Mouse (Mus musculus) CD8-positive naive resting alpha-beta T cell, adult 57 days (primary cell): ENCODE data around the gene Gm30302. TPM values are rescaled to one million over a fixed set of nuclear protein-coding genes. Genes with fewer than 3 reads are reported as not detected.

Experiments
- total RNA-seq: library from RNA; stranded (reverse); gene quantifications from one replicate; pipeline ENCODE4 v1.2.4, GENCODE M21; 2023

Gene Gm30302
- not detected for total RNA-seq

DNA sequence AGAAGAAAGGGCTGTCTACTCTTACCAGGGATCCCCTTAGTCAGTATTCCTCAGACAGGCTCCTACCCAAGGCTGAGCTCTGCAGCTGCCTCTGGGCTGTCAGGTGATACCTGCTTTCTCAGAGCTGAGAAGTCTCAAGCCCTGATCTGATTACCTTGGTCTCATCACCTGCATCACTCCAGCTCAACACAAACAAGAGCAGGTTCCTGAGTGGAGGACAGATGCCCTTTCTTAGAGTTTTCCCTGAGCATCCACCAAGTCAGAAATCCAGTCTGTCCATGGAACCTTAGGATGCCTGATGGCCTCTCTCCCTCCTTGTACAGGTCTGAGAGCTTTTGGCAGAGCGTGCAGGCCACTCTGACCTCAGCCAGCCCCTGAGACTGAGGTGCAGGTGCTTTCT is at the start of gene Gm30302:
Gene Gm30302 (minus strand): TSS at position 101 of the 400 bp plus-strand sequence.

Other genes with a start within 250 kb of the Gm30302 start
- not detected for gene Omd, start 216.5 kb downstream of the Gm30302 start, total RNA-seq
- gene Ogn, start 191.0 kb downstream of the Gm30302 start, total RNA-seq, result not detected
- gene Cenpp, start 146.2 kb downstream of the Gm30302 start, total RNA-seq, result not detected
- 38.9 TPM for gene Nol8, start 145.9 kb downstream of the Gm30302 start, total RNA-seq
- 91.4 TPM for gene Iars, start 116.9 kb downstream of the Gm30302 start, total RNA-seq